Mouse (Mus musculus): ENCODE measurements around the gene Srrd.

DNA sequence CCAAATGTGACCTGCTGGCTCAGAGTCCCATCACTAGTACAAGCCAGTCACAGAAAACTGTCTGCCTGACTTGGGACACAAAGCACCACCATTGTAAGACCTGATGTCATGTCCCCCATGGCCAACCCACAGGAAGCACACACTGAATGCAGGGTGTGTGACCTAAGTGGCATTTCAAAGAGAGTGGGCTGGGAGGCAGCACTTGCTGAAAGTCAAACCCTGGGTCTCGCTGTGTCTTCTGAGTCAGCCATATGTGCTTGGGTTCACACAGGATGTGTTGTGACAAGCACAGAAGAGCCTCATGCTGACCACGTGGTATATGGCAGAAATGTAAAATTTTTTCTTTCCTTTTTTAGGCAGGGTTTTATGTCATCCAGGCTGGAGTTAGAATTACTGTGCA lies 45.6 kb downstream of the Srrd start:
- no peak for TF ChIP-seq CTCF (IDR thresholded peaks at IDR 0.05; ENCODE audit: low read depth)
- no peak for TF ChIP-seq EP300 (optimal IDR thresholded peaks at IDR 0.05)

All from stomach, postnatal 0 days (tissue).